In genomic region chr1:83099160-83099559, GRCm38 (mm10) we compare ENCODE assay signal across 37 mouse cellular contexts. TPM values are rescaled to one million over a fixed set of nuclear protein-coding genes. Genes with fewer than 3 reads are reported as not detected.
DNase-seq lines count a peak whose midpoint lies in the region; ATAC-seq and TF ChIP-seq lines count a peak whose summit lies in the region.
"Had no signal": no experiment of that assay in that cellular context is flagged by ENCODE, and none has a peak within 500 bp of the region (broad histone marks: within the 10 kb centered on the region; RNA-seq: fewer than 3 reads in every experiment).

No protein-coding gene starts in this region.

- H3K4me3 ChIP-seq in forebrain, embryonic 14.5 days (ENCODE audit: low read depth, low read length): no peak overlapping the region
- H3K4me3 ChIP-seq in forebrain, embryonic 10.5 days: no peak overlapping the region
- no peak overlapping the region for H3K4me3 ChIP-seq in heart, embryonic 16.5 days (ENCODE audit: low read length)
- H3K4me3 ChIP-seq in midbrain, embryonic 16.5 days (ENCODE audit: low read depth, low read length): no peak overlapping the region
- no peak overlapping the region for H3K4me3 ChIP-seq in midbrain, embryonic 11.5 days (ENCODE audit: low read depth, low read length)
- H3K4me3 ChIP-seq: hindbrain, embryonic 13.5 days; kidney, embryonic 15.5 days; layer of hippocampus, adult 2 months; left cerebral cortex, adult 2 months; limb, embryonic 12.5 days; liver, embryonic 15.5 days; midbrain, embryonic 12.5 days; myocyte; neural tube, embryonic 12.5 days had no signal

- 37% methylated on average over 2 of the region's 2 CpGs for WGBS in forebrain, embryonic 14.5 days
- WGBS in forebrain, embryonic 10.5 days: 87% methylated on average over 2 of the region's 2 CpGs
- WGBS in heart, embryonic 16.5 days: 76% methylated on average over 2 of the region's 2 CpGs
- 59% methylated on average over 2 of the region's 2 CpGs for WGBS in midbrain, embryonic 16.5 days
- 91% methylated on average over 2 of the region's 2 CpGs for WGBS in midbrain, embryonic 11.5 days

- no peaks in the 10 kb centered on the region for H3K27me3 ChIP-seq in forebrain, embryonic 14.5 days (replicated peaks; ENCODE audit: control insufficient read depth, insufficient read depth, low read length)
- no peaks in the 10 kb centered on the region for H3K27me3 ChIP-seq in forebrain, embryonic 10.5 days (ENCODE audit: poor library complexity, severe bottlenecking)
- H3K27me3 ChIP-seq in heart, embryonic 16.5 days (ENCODE audit: control insufficient read depth, insufficient read depth, low read length): no peaks in the 10 kb centered on the region
- H3K27me3 ChIP-seq in midbrain, embryonic 16.5 days (ENCODE audit: control insufficient read depth, insufficient read depth, low read depth, low read length): no peaks in the 10 kb centered on the region
- no peaks in the 10 kb centered on the region for H3K27me3 ChIP-seq in midbrain, embryonic 11.5 days (ENCODE audit: control insufficient read depth, insufficient read depth, low read length)
- H3K27me3 ChIP-seq: hindbrain, embryonic 13.5 days; kidney, embryonic 15.5 days; limb, embryonic 12.5 days; liver, embryonic 15.5 days; midbrain, embryonic 12.5 days; neural tube, embryonic 12.5 days had no signal

- H3K36me3 ChIP-seq in forebrain, embryonic 14.5 days (ENCODE audit: control insufficient read depth, insufficient read depth, low read length): no peaks in the 10 kb centered on the region
- H3K36me3 ChIP-seq in forebrain, embryonic 10.5 days (replicated peaks): no peaks in the 10 kb centered on the region
- H3K36me3 ChIP-seq in heart, embryonic 16.5 days (ENCODE audit: control insufficient read depth, insufficient read depth): no peaks in the 10 kb centered on the region
- H3K36me3 ChIP-seq in midbrain, embryonic 16.5 days (ENCODE audit: control insufficient read depth, insufficient read depth, low read length): no peaks in the 10 kb centered on the region
- no peaks in the 10 kb centered on the region for H3K36me3 ChIP-seq in midbrain, embryonic 11.5 days (ENCODE audit: control insufficient read depth, insufficient read depth, low read length)
- H3K36me3 ChIP-seq: hindbrain, embryonic 13.5 days; kidney, embryonic 15.5 days; limb, embryonic 12.5 days; liver, embryonic 15.5 days; midbrain, embryonic 12.5 days; neural tube, embryonic 12.5 days had no signal

- no peak for TF ChIP-seq POLR2A in brain, embryonic 14.5 days (IDR thresholded peaks at IDR 0.05; ENCODE audit: borderline replicate concordance, extremely low read depth, insufficient read depth, insufficient read length, poor library complexity, severe bottlenecking)

- H3K4me1 ChIP-seq in forebrain, embryonic 14.5 days (ENCODE audit: control insufficient read depth, insufficient read depth, low read length): peaks cover 6% of the 10 kb centered on the region; the same call in 1 of the 2 replicates
- H3K4me1 ChIP-seq in forebrain, embryonic 10.5 days: peaks cover 4% of the 10 kb centered on the region; the same call in 1 of the 2 replicates
- H3K4me1 ChIP-seq in heart, embryonic 16.5 days (ENCODE audit: control insufficient read depth, insufficient read depth, low read length): peaks cover 12% of the 10 kb centered on the region
- 0 out of 2 replicates have a peak, but pooled peaks cover 2% of the 10 kb centered on the region for H3K4me1 ChIP-seq in midbrain, embryonic 16.5 days (ENCODE audit: control insufficient read depth, insufficient read depth, low read length)
- no peaks in the 10 kb centered on the region for H3K4me1 ChIP-seq in midbrain, embryonic 11.5 days (ENCODE audit: control insufficient read depth, insufficient read depth, low read length)
- H3K4me1 ChIP-seq: hindbrain, embryonic 13.5 days; liver, embryonic 15.5 days; midbrain, embryonic 12.5 days; neural tube, embryonic 12.5 days had no signal

- intact Hi-C loops in heart, postnatal 36 days (cut with DNase I): no loop called here

- H3K9ac ChIP-seq in forebrain, embryonic 14.5 days (ENCODE audit: low read length): no peak overlapping the region
- H3K9ac ChIP-seq in heart, embryonic 16.5 days (ENCODE audit: low read length): no peak overlapping the region
- H3K9ac ChIP-seq in midbrain, embryonic 16.5 days (ENCODE audit: low read depth, low read length): no peak overlapping the region
- no peak overlapping the region for H3K9ac ChIP-seq in midbrain, embryonic 11.5 days (ENCODE audit: low read length)
- H3K9ac ChIP-seq: hindbrain, embryonic 13.5 days; kidney, embryonic 15.5 days; limb, embryonic 12.5 days; liver, embryonic 15.5 days; lung, embryonic 14.5 days; midbrain, embryonic 12.5 days; neural tube, embryonic 12.5 days had no signal

- H3K27ac ChIP-seq in forebrain, embryonic 14.5 days (ENCODE audit: low read depth, low read length): no peak overlapping the region
- no peak overlapping the region for H3K27ac ChIP-seq in forebrain, embryonic 10.5 days
- H3K27ac ChIP-seq in heart, embryonic 16.5 days (ENCODE audit: low read length): peak overlapping the region; percentile 62; the same call in 1 of the 2 replicates
- no peak overlapping the region for H3K27ac ChIP-seq in midbrain, embryonic 16.5 days (ENCODE audit: low read length)
- no peak overlapping the region for H3K27ac ChIP-seq in midbrain, embryonic 11.5 days (ENCODE audit: low read depth, low read length)
- H3K27ac ChIP-seq: hindbrain, embryonic 13.5 days; kidney, embryonic 15.5 days; layer of hippocampus, adult 2 months; left cerebral cortex, adult 2 months; limb, embryonic 12.5 days; liver, embryonic 15.5 days; midbrain, embryonic 12.5 days; neural tube, embryonic 12.5 days had no signal

- ATAC-seq in forebrain, embryonic 14.5 days: peak; percentile 20; the same call in 1 of the 2 replicates
- no peak for ATAC-seq in heart, embryonic 16.5 days (replicated peaks; ENCODE audit: extremely low read depth, insufficient read depth, low FRiP score)
- 0 out of 2 replicates have a peak, but pooled peaks have one; percentile 64 for ATAC-seq in midbrain, embryonic 16.5 days
- ATAC-seq in midbrain, embryonic 11.5 days (ENCODE audit: low FRiP score): no peak

- TF ChIP-seq CTCF in brain, embryonic 14.5 days (IDR thresholded peaks at IDR 0.05; ENCODE audit: borderline replicate concordance, extremely low read depth, insufficient read depth, insufficient read length): no peak

- no peak for DNase-seq in forebrain, embryonic 14.5 days (ENCODE audit: low spot score)
- DNase-seq in forebrain, embryonic 10.5 days (ENCODE audit: extremely low spot score, low spot score): no peak
- DNase-seq in heart, postnatal 36 days: no peak
- no peak for DNase-seq in midbrain, embryonic 11.5 days (ENCODE audit: low spot score, missing footprints)
- DNase-seq in brain, embryonic 14.5 days (ENCODE audit: low read depth): peak; percentile 47
- DNase-seq in ovary, adult 18-20 months (ENCODE audit: low spot score): no peak
- DNase-seq: adrenal gland, postnatal 14 days; cerebellum, adult 2 months; cerebellum, postnatal 14 days; gastrocnemius, postnatal 14 days; heart, postnatal 14 days; kidney, adult 18-20 months; right cerebral cortex, postnatal 14 days; thymus, postnatal 4 days had no signal

- H3K9me3 ChIP-seq in forebrain, embryonic 14.5 days (replicated peaks; ENCODE audit: control insufficient read depth, low read length): no peaks in the 10 kb centered on the region
- no peaks in the 10 kb centered on the region for H3K9me3 ChIP-seq in forebrain, embryonic 10.5 days
- no peaks in the 10 kb centered on the region for H3K9me3 ChIP-seq in heart, embryonic 16.5 days (replicated peaks; ENCODE audit: control insufficient read depth, low read length)
- no peaks in the 10 kb centered on the region for H3K9me3 ChIP-seq in midbrain, embryonic 16.5 days (replicated peaks; ENCODE audit: control insufficient read depth, low read length, poor library complexity, severe bottlenecking)
- no peaks in the 10 kb centered on the region for H3K9me3 ChIP-seq in midbrain, embryonic 11.5 days (ENCODE audit: control insufficient read depth, low read length)
- H3K9me3 ChIP-seq: hindbrain, embryonic 13.5 days; kidney, embryonic 15.5 days; limb, embryonic 12.5 days; liver, embryonic 15.5 days; midbrain, embryonic 12.5 days; neural tube, embryonic 12.5 days had no signal

- no peak overlapping the region for H3K4me2 ChIP-seq in forebrain, embryonic 14.5 days (ENCODE audit: low read length)
- no peak overlapping the region for H3K4me2 ChIP-seq in heart, embryonic 16.5 days (ENCODE audit: low read depth, low read length)
- H3K4me2 ChIP-seq in midbrain, embryonic 16.5 days (ENCODE audit: low read length): no peak overlapping the region
- no peak overlapping the region for H3K4me2 ChIP-seq in midbrain, embryonic 11.5 days
- H3K4me2 ChIP-seq: hindbrain, embryonic 13.5 days; kidney, embryonic 15.5 days; limb, embryonic 12.5 days; liver, embryonic 15.5 days; lung, embryonic 14.5 days; midbrain, embryonic 12.5 days; neural tube, embryonic 12.5 days had no signal

RNA-seq across cellular contexts. Expression of gene Ccl20, which starts 17.4 kb away (rescaled TPM):
- not detected in 2 replicates for polyA plus RNA-seq in forebrain, embryonic 14.5 days (2014; fragmentation: Nextera tagmentation; extraction: Ambion mirVana)
- not detected in 2 replicates for polyA plus RNA-seq in forebrain, embryonic 10.5 days (2016; fragmentation: Nextera tagmentation; extraction: Ambion mirVana)
- polyA plus RNA-seq in heart, embryonic 16.5 days (2015; fragmentation: Nextera tagmentation; extraction: Ambion mirVana): not detected in 2 replicates
- total RNA-seq in heart, postnatal 36 days (2021): not detected
- polyA plus RNA-seq in midbrain, embryonic 16.5 days (2015; fragmentation: Nextera tagmentation; extraction: Ambion mirVana): not detected in 2 replicates
- not detected in 2 replicates for polyA plus RNA-seq in midbrain, embryonic 11.5 days (2014; fragmentation: Nextera tagmentation; extraction: Ambion mirVana)
- polyA plus RNA-seq in brain, embryonic 14.5 days (2012; rRNA removed): 0.11 TPM in 1 of 2 replicates, not detected in the other
- total RNA-seq: adrenal gland, postnatal 14 days; gastrocnemius, postnatal 14 days; granulocyte monocyte progenitor cell, adult 5-6 weeks; heart, postnatal 14 days; layer of hippocampus, adult 2 months; layer of hippocampus, postnatal 14 days; left cerebral cortex, adult 2 months; left cerebral cortex, postnatal 25 days; liver, adult 2 months; megakaryocyte, adult 5-6 weeks had no signal
- polyA plus RNA-seq: cerebellum, adult 2 months; cortical plate, adult 2 months; hindbrain, embryonic 13.5 days; limb, embryonic 12.5 days; liver, adult 2 months; liver, embryonic 15.5 days; lung, embryonic 14.5 days; midbrain, embryonic 12.5 days; myocyte; neural tube, embryonic 12.5 days; testis, adult 2 months had no signal

RNA-seq across cellular contexts. Expression of gene Krtap28-13, which starts 38.4 kb away (rescaled TPM):
- not detected in 2 replicates for polyA plus RNA-seq in forebrain, embryonic 14.5 days (2014; fragmentation: Nextera tagmentation; extraction: Ambion mirVana)
- not detected in 2 replicates for polyA plus RNA-seq in forebrain, embryonic 10.5 days (2016; fragmentation: Nextera tagmentation; extraction: Ambion mirVana)
- polyA plus RNA-seq in heart, embryonic 16.5 days (2015; fragmentation: Nextera tagmentation; extraction: Ambion mirVana): not detected in 2 replicates
- not detected for total RNA-seq in heart, postnatal 36 days (2021)
- polyA plus RNA-seq in midbrain, embryonic 16.5 days (2015; fragmentation: Nextera tagmentation; extraction: Ambion mirVana): not detected in 2 replicates
- not detected in 2 replicates for polyA plus RNA-seq in midbrain, embryonic 11.5 days (2014; fragmentation: Nextera tagmentation; extraction: Ambion mirVana)
- not detected in 2 replicates for polyA plus RNA-seq in brain, embryonic 14.5 days (2012; rRNA removed)
- total RNA-seq: adrenal gland, postnatal 14 days; gastrocnemius, postnatal 14 days; granulocyte monocyte progenitor cell, adult 5-6 weeks; heart, postnatal 14 days; layer of hippocampus, adult 2 months; layer of hippocampus, postnatal 14 days; left cerebral cortex, adult 2 months; left cerebral cortex, postnatal 25 days; liver, adult 2 months; megakaryocyte, adult 5-6 weeks had no signal
- polyA plus RNA-seq: cerebellum, adult 2 months; cortical plate, adult 2 months; hindbrain, embryonic 13.5 days; kidney, embryonic 15.5 days; limb, embryonic 12.5 days; liver, adult 2 months; liver, embryonic 15.5 days; lung, embryonic 14.5 days; midbrain, embryonic 12.5 days; myocyte; neural tube, embryonic 12.5 days; small intestine, adult 2 months; stomach, embryonic 14.5 days; testis, adult 2 months; thymus, postnatal 0 days had no signal

RNA-seq across cellular contexts. Expression of gene A030005K14Rik, which starts 40.0 kb away (rescaled TPM):
- polyA plus RNA-seq in forebrain, embryonic 14.5 days (2014; fragmentation: Nextera tagmentation; extraction: Ambion mirVana): not detected in 2 replicates
- polyA plus RNA-seq in forebrain, embryonic 10.5 days (2016; fragmentation: Nextera tagmentation; extraction: Ambion mirVana): not detected in 2 replicates
- polyA plus RNA-seq in heart, embryonic 16.5 days (2015; fragmentation: Nextera tagmentation; extraction: Ambion mirVana): not detected in 2 replicates
- total RNA-seq in heart, postnatal 36 days (2021): not detected
- not detected in 2 replicates for polyA plus RNA-seq in midbrain, embryonic 16.5 days (2015; fragmentation: Nextera tagmentation; extraction: Ambion mirVana)
- not detected in 2 replicates for polyA plus RNA-seq in midbrain, embryonic 11.5 days (2014; fragmentation: Nextera tagmentation; extraction: Ambion mirVana)
- polyA plus RNA-seq in brain, embryonic 14.5 days (2012; rRNA removed): not detected in 2 replicates
- total RNA-seq: adrenal gland, postnatal 14 days; gastrocnemius, postnatal 14 days; granulocyte monocyte progenitor cell, adult 5-6 weeks; heart, postnatal 14 days; layer of hippocampus, adult 2 months; layer of hippocampus, postnatal 14 days; left cerebral cortex, adult 2 months; left cerebral cortex, postnatal 25 days; liver, adult 2 months; megakaryocyte, adult 5-6 weeks had no signal
- polyA plus RNA-seq: cerebellum, adult 2 months; cortical plate, adult 2 months; embryonic facial prominence, embryonic 14.5 days; hindbrain, embryonic 13.5 days; kidney, embryonic 15.5 days; limb, embryonic 12.5 days; liver, adult 2 months; liver, embryonic 15.5 days; lung, embryonic 14.5 days; midbrain, embryonic 12.5 days; myocyte; neural tube, embryonic 12.5 days; small intestine, adult 2 months; stomach, embryonic 14.5 days; testis, adult 2 months; thymus, postnatal 0 days had no signal

RNA-seq across cellular contexts. Expression of gene Gm47969, which starts 54.4 kb away (rescaled TPM):
- not detected in 2 replicates for polyA plus RNA-seq in forebrain, embryonic 14.5 days (2014; fragmentation: Nextera tagmentation; extraction: Ambion mirVana)
- not detected in 2 replicates for polyA plus RNA-seq in forebrain, embryonic 10.5 days (2016; fragmentation: Nextera tagmentation; extraction: Ambion mirVana)
- not detected in 2 replicates for polyA plus RNA-seq in heart, embryonic 16.5 days (2015; fragmentation: Nextera tagmentation; extraction: Ambion mirVana)
- total RNA-seq in heart, postnatal 36 days (2021): not detected
- polyA plus RNA-seq in midbrain, embryonic 16.5 days (2015; fragmentation: Nextera tagmentation; extraction: Ambion mirVana): not detected in 2 replicates
- not detected in 2 replicates for polyA plus RNA-seq in midbrain, embryonic 11.5 days (2014; fragmentation: Nextera tagmentation; extraction: Ambion mirVana)
- polyA plus RNA-seq in brain, embryonic 14.5 days (2012; rRNA removed): not detected in 2 replicates
- total RNA-seq: adrenal gland, postnatal 14 days; gastrocnemius, postnatal 14 days; granulocyte monocyte progenitor cell, adult 5-6 weeks; heart, postnatal 14 days; layer of hippocampus, adult 2 months; layer of hippocampus, postnatal 14 days; left cerebral cortex, adult 2 months; left cerebral cortex, postnatal 25 days; liver, adult 2 months; megakaryocyte, adult 5-6 weeks had no signal
- polyA plus RNA-seq: cerebellum, adult 2 months; cortical plate, adult 2 months; embryonic facial prominence, embryonic 14.5 days; hindbrain, embryonic 13.5 days; kidney, embryonic 15.5 days; limb, embryonic 12.5 days; liver, adult 2 months; liver, embryonic 15.5 days; lung, embryonic 14.5 days; midbrain, embryonic 12.5 days; myocyte; neural tube, embryonic 12.5 days; small intestine, adult 2 months; stomach, embryonic 14.5 days; testis, adult 2 months; thymus, postnatal 0 days had no signal

RNA-seq across cellular contexts. Expression of gene Krtap28-10, which starts 56.9 kb away (rescaled TPM):
- not detected in 2 replicates for polyA plus RNA-seq in forebrain, embryonic 14.5 days (2014; fragmentation: Nextera tagmentation; extraction: Ambion mirVana)
- not detected in 2 replicates for polyA plus RNA-seq in forebrain, embryonic 10.5 days (2016; fragmentation: Nextera tagmentation; extraction: Ambion mirVana)
- polyA plus RNA-seq in heart, embryonic 16.5 days (2015; fragmentation: Nextera tagmentation; extraction: Ambion mirVana): not detected in 2 replicates
- total RNA-seq in heart, postnatal 36 days (2021): not detected
- polyA plus RNA-seq in midbrain, embryonic 16.5 days (2015; fragmentation: Nextera tagmentation; extraction: Ambion mirVana): not detected in 2 replicates
- polyA plus RNA-seq in midbrain, embryonic 11.5 days (2014; fragmentation: Nextera tagmentation; extraction: Ambion mirVana): not detected in 2 replicates
- polyA plus RNA-seq in brain, embryonic 14.5 days (2012; rRNA removed): not detected in 2 replicates
- total RNA-seq: adrenal gland, postnatal 14 days; gastrocnemius, postnatal 14 days; granulocyte monocyte progenitor cell, adult 5-6 weeks; heart, postnatal 14 days; layer of hippocampus, adult 2 months; layer of hippocampus, postnatal 14 days; left cerebral cortex, adult 2 months; left cerebral cortex, postnatal 25 days; liver, adult 2 months; megakaryocyte, adult 5-6 weeks had no signal
- polyA plus RNA-seq: cerebellum, adult 2 months; cortical plate, adult 2 months; hindbrain, embryonic 13.5 days; kidney, embryonic 15.5 days; limb, embryonic 12.5 days; liver, adult 2 months; liver, embryonic 15.5 days; lung, embryonic 14.5 days; midbrain, embryonic 12.5 days; myocyte; neural tube, embryonic 12.5 days; small intestine, adult 2 months; stomach, embryonic 14.5 days; testis, adult 2 months; thymus, postnatal 0 days had no signal

Comparison
In these comparisons a context has a peak if more than half of its experiments do, and no peak if none do; other contexts are left out.
1. ATAC-seq: peak in forebrain, embryonic 14.5 days (single experiment) and midbrain, embryonic 16.5 days (single experiment); none in heart, embryonic 16.5 days (single experiment) and midbrain, embryonic 11.5 days (single experiment).